Mouse (Mus musculus): ENCODE measurements around the gene Plekhm1.
"Not testable (repeated sequence)": the region's sequence is repeated elsewhere in the genome, so short reads cannot be mapped to it uniquely, and the experiment has no call there.

Gene Plekhm1

DNA sequence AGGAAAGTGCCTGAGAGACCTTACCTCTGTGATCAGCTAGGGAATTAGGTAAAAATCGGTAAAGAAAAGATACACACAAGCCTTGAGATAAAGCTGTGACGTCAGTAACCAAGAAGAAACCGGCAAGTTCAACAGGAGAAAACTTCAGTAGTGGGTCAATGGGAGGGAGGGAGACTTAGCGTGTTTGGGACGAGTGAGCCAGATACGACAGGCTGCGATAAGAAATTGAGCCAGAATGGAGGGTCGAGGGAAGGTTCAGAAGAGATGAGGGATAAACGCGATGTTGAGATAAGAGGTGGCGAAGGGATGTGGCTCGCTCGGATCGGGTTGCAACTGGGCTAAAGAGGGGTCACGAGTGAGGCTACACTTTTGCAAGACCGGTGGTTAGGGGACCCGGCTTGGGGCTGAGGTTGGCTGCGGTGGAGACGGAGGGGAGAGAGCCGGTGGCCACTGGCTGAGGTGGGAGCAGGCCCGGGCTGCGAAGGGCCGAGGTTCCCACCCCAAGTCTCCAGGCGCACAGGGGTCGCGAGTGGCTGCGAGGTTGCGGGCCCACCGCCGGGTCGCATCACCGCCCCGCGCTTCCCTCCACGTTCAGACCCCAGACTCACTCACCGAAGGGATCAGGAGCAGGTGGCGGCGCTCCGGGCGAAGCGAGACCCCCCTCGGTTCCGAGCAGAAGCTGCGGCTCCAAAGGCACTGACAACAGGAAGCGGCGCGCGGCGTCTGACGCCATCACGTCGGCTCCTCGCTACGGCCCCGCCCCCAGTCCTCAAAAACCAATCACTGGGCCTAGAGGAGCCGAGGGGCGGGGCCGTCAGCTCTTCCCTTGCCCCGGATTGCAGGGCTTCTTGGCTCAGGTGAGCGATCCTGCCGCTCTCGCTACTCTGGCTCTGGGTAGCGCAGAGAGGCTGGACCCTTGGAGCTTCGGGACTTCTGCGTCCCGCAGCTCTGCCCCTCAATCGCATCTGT lies at the start of gene Plekhm1:
Gene Plekhm1, minus strand, starts transcription at position 707 of the 969 bp plus-strand sequence.
- peak; percentile 100 for DNase-seq

- not testable (repeated sequence) for DNase-seq
These were observed 38.6 kb upstream of the Plekhm1 start for GRCm38 (mm10) chr11:103451105-103451504.

DNA sequence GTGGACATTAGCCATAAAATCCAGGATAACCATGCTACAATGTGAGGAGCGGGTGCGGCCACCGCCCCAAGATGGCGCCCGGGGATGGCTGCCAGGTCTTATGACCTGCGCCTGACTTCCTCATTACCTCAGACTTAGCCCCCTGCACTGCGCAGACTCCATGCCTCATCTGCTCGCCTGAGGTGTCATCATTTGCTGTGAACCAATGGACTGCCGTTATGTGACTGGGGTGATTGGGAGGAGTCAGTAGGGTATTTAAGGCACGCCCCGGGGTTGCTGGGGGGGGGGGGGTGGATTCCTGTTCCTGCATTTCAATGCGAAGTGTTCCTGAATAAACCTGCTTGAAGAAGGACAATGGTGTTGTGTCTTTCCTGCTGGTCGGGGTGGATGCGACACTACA lies 37.2 kb upstream of the Plekhm1 start:
- not testable (repeated sequence) for DNase-seq

GRCm38 (mm10) chr11:103443678-103444077 lies 31.2 kb upstream of the Plekhm1 start:
- DNase-seq, result peak; percentile 94

DNA sequence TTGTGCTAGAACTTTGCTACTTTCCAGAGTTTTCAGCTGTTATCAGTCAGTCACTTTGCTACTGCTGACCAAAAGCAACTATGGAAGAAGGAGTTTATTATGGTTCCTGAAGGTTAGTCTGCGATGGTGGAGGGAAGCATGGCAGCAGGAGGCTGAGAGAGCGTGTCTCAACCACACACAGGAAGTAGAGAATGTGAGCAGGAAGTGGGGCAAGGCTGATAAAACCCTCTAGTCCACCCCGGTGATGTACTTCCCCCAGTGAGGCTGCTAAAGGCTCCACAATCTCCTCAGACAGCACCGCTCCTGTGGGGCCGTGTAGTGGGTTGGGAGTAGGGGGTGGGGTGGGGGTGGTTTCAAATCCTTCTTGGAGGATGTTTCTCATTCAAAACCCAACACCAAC lies 23.8 kb upstream of the Plekhm1 start:
- no peak for DNase-seq

GRCm38 (mm10) chr11:103425031-103425430 lies 12.5 kb upstream of the Plekhm1 start:
- no peak for DNase-seq

DNA sequence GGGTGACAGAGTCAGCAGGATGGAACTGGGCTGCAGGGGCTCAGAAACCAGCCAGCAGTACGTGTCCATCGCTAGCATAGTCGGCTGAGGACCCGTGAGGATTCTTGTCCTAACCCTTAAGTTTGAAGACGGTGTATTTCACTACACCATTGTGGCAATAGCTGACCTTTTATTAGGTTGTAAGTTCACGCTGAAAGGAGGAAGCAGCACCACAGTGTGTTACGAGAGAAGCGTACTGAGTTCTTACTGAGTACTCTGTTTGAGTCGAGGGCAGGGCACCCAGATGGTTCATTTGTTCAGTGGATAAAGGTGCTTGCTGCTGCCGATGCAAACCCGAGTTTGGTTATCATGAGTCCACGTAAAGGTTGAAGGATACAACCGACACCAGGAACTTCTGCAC lies 7.2 kb upstream of the Plekhm1 start:
- DNase-seq, result no peak

GRCm38 (mm10) chr11:103419226-103419625 lies 6.7 kb upstream of the Plekhm1 start:
- peak; percentile 97 for DNase-seq

DNA sequence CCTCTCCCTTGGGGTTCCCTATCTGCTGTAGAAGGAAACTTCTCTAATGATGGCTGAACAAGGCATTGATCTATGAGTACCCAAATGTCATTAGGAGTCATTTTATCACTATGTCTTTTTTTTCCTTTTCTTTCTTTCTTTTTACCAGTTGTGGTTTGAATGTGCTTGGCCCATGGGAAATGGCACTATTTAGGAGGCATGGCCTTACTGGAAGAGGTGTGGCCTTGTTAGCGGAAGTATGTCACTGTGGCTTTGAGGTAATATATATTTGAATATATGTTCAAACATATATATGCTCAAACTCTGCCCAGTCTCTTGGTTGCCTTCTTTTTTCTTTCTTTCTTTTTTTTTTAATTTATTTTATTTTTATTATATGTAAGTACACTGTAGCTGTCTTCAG lies 1.0 kb upstream of the Plekhm1 start:
- no peak for DNase-seq

DNA sequence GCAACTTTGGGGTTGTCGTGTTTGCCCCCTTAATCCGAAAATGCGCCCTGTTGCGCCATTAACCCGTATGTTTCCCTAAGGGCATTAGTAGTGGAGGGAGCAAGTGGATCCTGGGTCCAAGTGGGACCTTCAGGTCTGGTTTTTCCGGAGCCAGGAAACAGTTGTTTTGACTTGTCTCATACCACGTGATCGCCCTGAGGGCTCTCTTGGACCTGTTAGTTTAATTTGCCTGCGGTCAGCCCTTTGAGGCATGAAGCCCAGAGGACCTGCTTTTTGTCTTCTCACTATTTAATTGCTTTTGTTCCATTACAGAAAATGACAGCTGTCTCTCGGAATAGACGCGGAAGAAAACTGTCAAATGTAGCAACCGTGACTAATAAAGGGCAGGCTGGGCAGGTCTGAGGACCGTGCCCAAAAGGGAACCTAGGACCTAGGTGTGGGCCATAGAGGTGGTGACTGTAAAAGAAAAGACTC lies 500 bp upstream of the Plekhm1 start:
- DNase-seq, result no peak

- DNase-seq, result no peak
These were observed 1.2 kb downstream of the Plekhm1 start for GRCm38 (mm10) chr11:103411301-103411700.

- no peak for DNase-seq
These were observed 3.6 kb downstream of the Plekhm1 start for GRCm38 (mm10) chr11:103408880-103409279.

- not testable (repeated sequence) for DNase-seq
These were observed 5.4 kb downstream of the Plekhm1 start for GRCm38 (mm10) chr11:103407136-103407535.

DNA sequence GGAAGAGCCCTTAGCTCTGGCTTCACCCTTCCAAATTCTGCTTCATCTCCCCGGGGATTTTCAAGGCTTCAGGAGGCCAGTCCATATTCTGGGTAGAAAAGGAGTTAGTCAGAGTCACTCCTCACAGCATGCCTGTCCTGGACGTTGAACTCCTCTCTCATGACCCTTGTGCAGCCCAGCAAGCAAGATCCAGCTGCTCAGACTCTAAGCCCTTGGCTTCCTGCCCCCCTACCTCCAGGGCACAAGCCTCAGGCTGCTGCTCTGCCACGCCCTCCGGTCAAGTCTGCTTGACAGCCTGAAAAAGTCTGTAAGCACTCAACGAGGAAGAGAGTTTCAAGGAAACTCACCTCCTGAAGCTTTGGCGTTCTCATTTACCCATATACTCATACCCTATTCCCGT lies 5.9 kb downstream of the Plekhm1 start:
- peak; percentile 94 for DNase-seq

GRCm38 (mm10) chr11:103405814-103406213 lies 6.7 kb downstream of the Plekhm1 start:
- DNase-seq, result no peak

DNA sequence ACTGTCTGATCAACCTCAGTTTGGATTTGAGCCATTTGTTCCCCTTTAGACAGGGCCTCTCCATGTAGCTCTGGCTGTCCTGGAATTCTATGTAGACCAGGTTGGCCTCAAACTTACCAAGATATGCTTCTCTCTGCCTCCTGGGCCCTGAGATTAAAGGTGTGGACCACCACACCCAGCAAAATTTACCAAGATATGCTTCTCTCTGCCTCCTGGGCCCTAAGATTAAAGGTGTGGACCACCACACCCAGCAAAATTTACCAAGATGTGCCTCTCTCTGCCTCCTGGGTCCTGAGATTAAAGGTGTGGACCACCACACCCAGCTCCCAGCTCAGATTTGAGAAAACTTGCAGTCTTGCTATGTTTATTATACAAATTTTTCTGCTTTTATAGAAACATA lies 7.9 kb downstream of the Plekhm1 start:
- DNase-seq, result no peak

- peak; percentile 95 for DNase-seq
These were observed 8.7 kb downstream of the Plekhm1 start for GRCm38 (mm10) chr11:103403776-103404175.

GRCm38 (mm10) chr11:103402738-103403137 lies 9.7 kb downstream of the Plekhm1 start:
- no peak for DNase-seq

DNA sequence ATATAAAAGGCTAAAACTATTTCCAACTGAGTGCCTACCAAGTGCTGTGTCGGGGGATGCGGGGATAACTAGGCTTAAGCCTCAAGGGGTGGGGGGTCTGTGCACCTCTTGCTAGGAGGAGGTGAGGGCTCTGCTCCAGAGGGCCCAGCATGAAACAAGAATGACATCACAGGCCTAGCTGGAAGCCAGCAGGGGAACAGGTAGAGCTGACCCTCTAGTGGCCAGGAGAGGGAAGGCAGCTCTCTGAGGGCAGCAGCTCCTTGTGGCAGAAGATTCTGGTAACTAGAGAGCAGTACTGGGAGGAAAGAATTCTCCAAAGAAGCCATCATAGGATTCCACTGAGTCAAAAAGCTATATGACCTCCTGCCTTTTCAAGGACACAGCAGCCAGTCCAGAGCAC lies 10.3 kb downstream of the Plekhm1 start:
- peak; percentile 90 for DNase-seq

DNA sequence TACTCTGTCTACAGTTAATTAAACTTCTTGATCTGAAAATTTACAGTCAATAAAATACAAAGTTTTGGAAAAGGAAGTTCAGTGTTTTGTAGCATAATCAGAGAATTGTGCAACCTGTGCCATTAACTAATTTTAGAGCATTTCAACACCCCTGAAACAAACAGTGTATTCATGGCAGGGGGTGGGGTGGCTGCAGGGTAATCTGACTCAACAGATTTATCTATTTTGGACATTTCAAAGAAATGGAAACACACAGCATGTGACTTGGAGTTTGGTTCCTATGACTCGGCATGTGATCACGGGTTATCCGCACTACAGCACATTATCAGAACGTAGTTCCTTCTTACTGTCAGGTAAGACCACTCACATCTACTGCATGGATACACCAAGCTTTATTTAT lies 12.5 kb downstream of the Plekhm1 start:
- DNase-seq, result no peak

DNA sequence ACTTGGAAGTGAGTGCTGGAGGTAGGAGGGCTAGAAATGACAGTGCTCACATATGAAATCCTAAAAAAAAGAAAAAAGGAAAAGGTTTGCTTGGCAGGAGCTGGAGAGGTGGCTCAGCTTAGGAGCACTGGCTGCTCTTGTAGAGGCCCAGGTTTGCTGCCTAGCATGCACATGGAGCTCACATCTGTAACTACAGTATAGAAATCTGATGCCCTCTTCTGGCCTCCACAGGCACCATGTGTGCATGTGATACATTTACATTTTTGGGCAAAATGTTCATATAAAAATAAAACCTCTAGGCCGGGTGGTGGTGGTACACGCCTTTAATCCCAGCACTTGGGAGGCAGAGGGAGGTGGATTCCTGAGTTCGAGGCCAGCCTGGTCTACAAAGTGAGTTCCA lies 13.4 kb downstream of the Plekhm1 start:
- peak; percentile 91 for DNase-seq

GRCm38 (mm10) chr11:103396682-103397081 lies 15.8 kb downstream of the Plekhm1 start:
- DNase-seq, result no peak

DNA sequence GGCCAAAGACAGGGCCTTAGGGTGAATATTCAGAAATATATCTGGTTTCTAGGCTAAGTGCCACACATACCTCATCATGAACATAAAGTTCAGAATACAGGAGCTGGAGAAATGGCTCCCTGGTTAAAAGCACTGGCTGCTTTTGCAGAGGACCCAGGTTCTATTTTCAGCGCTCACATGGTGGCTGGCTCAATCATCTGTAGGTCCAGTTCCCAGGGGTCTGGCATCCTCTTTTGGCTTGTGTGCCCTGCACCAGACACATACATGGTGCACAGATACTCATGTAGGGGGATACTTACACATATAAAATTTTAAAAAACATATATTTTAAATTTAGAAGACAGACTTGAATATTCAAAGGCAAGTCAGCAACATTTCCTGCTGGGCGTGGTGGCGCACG lies 16.3 kb downstream of the Plekhm1 start:
- peak; percentile 74 for DNase-seq

GRCm38 (mm10) chr11:103394604-103395003 lies 17.9 kb downstream of the Plekhm1 start:
- DNase-seq, result peak; percentile 75

Data from heart, adult 11 months (tissue).